Mouse (Mus musculus) retina, embryonic 14.5 days (tissue): ENCODE data around the gene Ddx19b.
"Not testable (repeated sequence)": the region's sequence is repeated elsewhere in the genome, so short reads cannot be mapped to it uniquely, and the experiment has no call there.

Experiments used
- DNase-seq: peaks from one replicate; pipeline ENCODE4 v3.0.0-alpha.2; 2015; ENCODE audit warnings: low spot score

The Ddx19b gene

GRCm38 (mm10) chr8:110964666-110965065, 66.9 kb downstream of the Ddx19b start:
- no peak for DNase-seq

GRCm38 (mm10) chr8:110963051-110963450, 68.5 kb downstream of the Ddx19b start:
- no peak for DNase-seq

GRCm38 (mm10) chr8:110959906-110960305, 71.6 kb downstream of the Ddx19b start:
- no peak for DNase-seq

GRCm38 (mm10) chr8:110959071-110959780, 72.3 kb downstream of the Ddx19b start:
- no peak for DNase-seq

GRCm38 (mm10) chr8:110958553-110958952, 73.0 kb downstream of the Ddx19b start:
- not testable (repeated sequence) for DNase-seq

GRCm38 (mm10) chr8:110958135-110958534, 73.4 kb downstream of the Ddx19b start:
- DNase-seq: no peak

- no peak for DNase-seq
Measured at GRCm38 (mm10) chr8:110957471-110957870, 74.1 kb downstream of the Ddx19b start.

- no peak for DNase-seq
Measured at GRCm38 (mm10) chr8:110956619-110957450, 74.7 kb downstream of the Ddx19b start.

GRCm38 (mm10) chr8:110954776-110955175, 76.8 kb downstream of the Ddx19b start:
- no peak for DNase-seq
